ENCODE assay signal across 11 mouse cellular contexts in genomic region chr14:94912326-94912725, GRCm38 (mm10).
"Had no signal": no experiment of that assay in that cellular context is flagged by ENCODE, and none has a peak within 500 bp of the region (broad histone marks: within the 10 kb centered on the region; RNA-seq: fewer than 3 reads in every experiment).

No protein-coding gene starts in this region.

- DNase-seq: kidney, adult 2 months; kidney, postnatal 25 days; lung, postnatal 36 days; retina, postnatal 1 day; thymus, postnatal 36 days had no signal

- H3K4me2 ChIP-seq: limb, embryonic 15.5 days; liver, embryonic 12.5 days; neural tube, embryonic 13.5 days; stomach, embryonic 15.5 days had no signal

- H3K9ac ChIP-seq: limb, embryonic 15.5 days; liver, embryonic 12.5 days; neural tube, embryonic 13.5 days; stomach, embryonic 15.5 days had no signal

- H3K27me3 ChIP-seq: limb, embryonic 15.5 days; liver, embryonic 12.5 days; neural tube, embryonic 13.5 days; stomach, embryonic 15.5 days had no signal

- H3K9me3 ChIP-seq: limb, embryonic 15.5 days; liver, embryonic 12.5 days; midbrain, embryonic 10.5 days; neural tube, embryonic 13.5 days; stomach, embryonic 15.5 days had no signal

- H3K4me3 ChIP-seq: limb, embryonic 15.5 days; liver, embryonic 12.5 days; midbrain, embryonic 10.5 days; neural tube, embryonic 13.5 days; stomach, embryonic 15.5 days had no signal

- H3K27ac ChIP-seq: limb, embryonic 15.5 days; liver, embryonic 12.5 days; midbrain, embryonic 10.5 days; neural tube, embryonic 13.5 days; stomach, embryonic 15.5 days had no signal

- ATAC-seq: liver, embryonic 12.5 days; midbrain, embryonic 16.5 days had no signal

- H3K36me3 ChIP-seq: limb, embryonic 15.5 days; liver, embryonic 12.5 days; midbrain, embryonic 10.5 days; neural tube, embryonic 13.5 days; stomach, embryonic 15.5 days had no signal

- H3K4me1 ChIP-seq: limb, embryonic 15.5 days; liver, embryonic 12.5 days; midbrain, embryonic 10.5 days; neural tube, embryonic 13.5 days; stomach, embryonic 15.5 days had no signal
